Mouse (Mus musculus) G1E (cell line): ENCODE data around the gene Exoc6.

Source experiments
- CTCF ChIP-seq: IDR thresholded peaks from 2 replicates; pipeline ENCODE4 v1.5.1; 2012; ENCODE audit warnings: low read depth, low read length, inconsistent platforms, mixed read lengths
- GATA1 ChIP-seq: IDR thresholded peaks from 2 replicates; pipeline ENCODE4 v1.6.1; 2012; ENCODE audit warnings: borderline replicate concordance, low read length, inconsistent platforms, mixed read lengths
- POLR2AphosphoS5 ChIP-seq: IDR thresholded peaks from 2 replicates; pipeline ENCODE4 v1.6.1; 2012; ENCODE audit warnings: low read depth, low read length, inconsistent platforms; ENCODE audit not compliant: insufficient replicate concordance

- TF ChIP-seq CTCF: no peak
- no peak for TF ChIP-seq POLR2AphosphoS5
- TF ChIP-seq GATA1: no peak
Measured at GRCm38 (mm10) chr19:37601968-37602848, 52.0 kb downstream of the Exoc6 start.
